Mouse (Mus musculus): ENCODE measurements around the gene Srgap1.

Srgap1 gene

DNA sequence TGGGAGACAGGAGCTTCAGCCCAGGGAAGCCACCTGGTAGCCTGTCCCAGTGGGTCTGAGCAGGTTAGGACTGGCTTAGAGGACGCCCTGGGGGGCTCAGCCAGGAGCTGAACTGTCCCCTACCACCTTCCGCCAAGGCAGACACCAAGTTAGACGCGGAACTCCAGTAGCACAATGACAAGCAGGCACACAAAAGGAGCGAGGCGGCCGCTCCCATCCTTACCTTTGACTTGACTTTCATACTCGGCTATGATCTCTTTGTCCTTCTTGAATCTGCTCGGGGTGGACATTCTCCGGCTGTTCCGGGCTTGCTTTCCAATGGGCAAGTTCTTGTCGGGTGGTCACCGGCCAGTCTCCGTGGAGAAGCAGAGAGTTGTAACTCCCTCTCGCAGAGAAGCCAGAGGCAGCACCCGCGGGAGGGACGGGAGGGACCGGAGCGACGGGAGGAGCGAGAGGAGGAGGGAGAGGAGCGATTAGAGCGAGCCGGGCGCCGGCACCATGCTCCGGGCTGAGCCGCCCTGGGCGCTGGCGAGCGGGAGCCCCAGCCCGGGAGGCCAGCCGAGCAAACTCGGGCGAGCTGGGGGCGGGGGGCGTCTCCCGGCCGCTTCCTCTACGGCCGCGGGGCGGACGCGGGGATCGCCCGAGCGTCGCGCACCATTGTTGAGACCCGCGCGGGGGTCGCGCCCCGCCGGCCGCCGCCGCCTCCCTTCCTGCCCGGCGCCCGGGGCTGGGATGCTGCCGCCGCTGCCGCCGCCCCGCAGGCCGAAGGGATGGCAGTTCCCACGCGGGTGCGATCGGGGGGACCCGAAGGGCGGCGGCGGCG is at the start of gene Srgap1:
Srgap1 (minus strand) TSS at position 412 of the 823 bp plus-strand sequence.
- no peak for DNase-seq (ENCODE audit: low spot score)

DNA sequence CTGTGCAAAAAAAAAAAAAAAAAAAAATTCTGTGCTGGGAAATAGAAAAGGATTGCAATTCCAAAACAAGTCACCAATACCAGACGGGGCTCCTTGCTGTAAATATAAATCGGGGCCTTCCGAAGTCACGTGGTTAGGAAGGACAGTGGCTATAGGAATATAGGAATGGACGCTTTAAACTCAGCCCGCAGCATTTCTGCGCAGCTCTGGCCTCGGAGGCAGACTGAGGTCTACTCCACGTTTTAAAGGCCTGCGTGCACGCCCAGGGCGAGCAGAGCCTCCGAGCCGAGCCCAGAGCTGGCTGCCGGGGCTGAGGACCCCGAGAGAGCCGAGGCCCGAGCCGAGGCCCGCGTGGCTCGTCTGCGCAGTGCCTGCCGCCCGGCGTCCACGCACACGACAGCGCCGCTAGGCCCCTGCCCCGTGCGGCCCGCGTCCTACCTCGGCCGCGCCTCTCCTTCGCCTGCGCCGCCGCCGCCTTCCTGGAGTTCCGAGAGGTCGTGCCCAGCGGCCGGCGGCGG is 49.4 kb upstream of the Srgap1 start:
- no peak for DNase-seq (ENCODE audit: low spot score)

DNA sequence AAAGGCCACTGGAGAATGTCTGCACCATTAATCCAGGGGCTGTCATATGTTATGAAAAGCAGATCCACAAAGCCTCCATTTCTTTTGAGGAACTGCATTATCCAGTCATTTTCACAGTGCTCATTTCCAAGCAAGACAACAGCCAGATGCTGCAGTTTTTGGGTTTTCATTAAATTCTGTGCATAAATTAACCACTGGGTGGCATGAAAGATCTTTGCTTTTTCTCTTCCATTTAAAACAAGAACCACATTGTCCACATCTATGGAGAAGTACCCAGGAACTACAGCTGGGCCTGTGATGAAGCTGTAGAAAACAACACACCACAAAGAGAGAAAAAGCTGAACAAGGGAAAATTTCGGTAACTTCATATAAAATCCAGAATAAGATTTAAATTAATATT is 43.4 kb upstream of the Srgap1 start:
- DNase-seq (ENCODE audit: low spot score): no peak

- DNase-seq (ENCODE audit: low spot score): no peak
Observed at GRCm38 (mm10) chr10:122081352-122081751, 34.2 kb upstream of the Srgap1 start.

DNA sequence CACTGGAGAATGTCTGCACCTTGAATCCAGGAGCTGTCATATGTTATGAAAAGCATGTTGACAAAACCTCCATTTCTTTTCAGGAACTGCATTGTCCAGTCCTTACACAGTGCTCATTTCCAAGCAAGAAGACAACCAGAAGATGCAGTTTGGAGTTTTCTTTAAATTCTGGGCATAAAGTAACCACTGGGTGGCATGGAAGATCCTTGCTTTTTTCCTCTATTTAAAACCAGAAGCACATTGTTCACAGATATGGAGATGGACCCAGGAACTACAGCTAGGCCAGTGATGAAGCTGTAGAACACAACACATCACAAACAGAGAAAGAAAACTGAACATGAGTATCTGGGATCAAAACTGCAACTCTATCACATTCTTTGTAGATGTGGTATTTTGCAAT is 22.0 kb upstream of the Srgap1 start:
- DNase-seq (ENCODE audit: low spot score): no peak

GRCm38 (mm10) chr10:122055826-122056225 is 8.7 kb upstream of the Srgap1 start:
- no peak for DNase-seq (ENCODE audit: low spot score)

DNA sequence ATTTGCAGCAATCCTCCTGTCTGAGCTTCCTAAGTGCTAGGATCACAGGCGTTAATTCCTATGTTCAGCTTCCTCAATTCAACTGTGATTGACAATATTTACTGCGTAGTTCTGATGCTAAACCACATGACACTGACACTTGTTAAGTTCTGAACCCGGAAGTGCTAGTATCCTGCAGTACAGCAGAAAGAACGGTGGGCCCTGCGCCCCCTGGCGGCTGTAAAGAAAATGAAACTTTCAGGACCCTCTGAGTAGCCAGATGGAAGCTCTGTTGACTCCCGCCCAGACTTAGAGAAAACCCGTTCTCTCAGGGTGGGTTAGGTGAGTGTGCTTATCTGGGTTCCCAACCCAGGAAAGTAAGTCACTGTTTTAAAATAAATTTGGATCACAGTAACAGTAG is 7.4 kb upstream of the Srgap1 start:
- DNase-seq (ENCODE audit: low spot score): no peak

DNA sequence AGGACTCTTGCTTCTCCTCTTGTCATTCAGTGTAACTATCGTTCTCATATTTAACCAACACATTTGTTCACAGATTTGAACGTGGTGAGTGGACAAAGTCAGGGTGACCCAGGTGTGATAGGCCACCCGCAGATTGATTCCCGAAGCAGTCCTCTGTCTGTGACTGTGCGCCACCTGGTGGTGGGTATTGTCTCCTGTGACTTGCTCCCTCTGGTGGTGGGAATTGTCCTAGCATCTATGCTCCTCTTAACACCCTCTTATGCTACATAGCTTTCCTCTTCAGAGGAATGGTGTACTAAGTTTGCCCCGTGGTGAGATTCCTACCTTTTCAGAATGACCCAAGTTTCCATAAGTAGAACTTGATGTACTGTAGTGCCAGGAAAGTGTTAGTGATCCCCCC is 4.7 kb upstream of the Srgap1 start:
- DNase-seq (ENCODE audit: low spot score): peak; percentile 94

DNA sequence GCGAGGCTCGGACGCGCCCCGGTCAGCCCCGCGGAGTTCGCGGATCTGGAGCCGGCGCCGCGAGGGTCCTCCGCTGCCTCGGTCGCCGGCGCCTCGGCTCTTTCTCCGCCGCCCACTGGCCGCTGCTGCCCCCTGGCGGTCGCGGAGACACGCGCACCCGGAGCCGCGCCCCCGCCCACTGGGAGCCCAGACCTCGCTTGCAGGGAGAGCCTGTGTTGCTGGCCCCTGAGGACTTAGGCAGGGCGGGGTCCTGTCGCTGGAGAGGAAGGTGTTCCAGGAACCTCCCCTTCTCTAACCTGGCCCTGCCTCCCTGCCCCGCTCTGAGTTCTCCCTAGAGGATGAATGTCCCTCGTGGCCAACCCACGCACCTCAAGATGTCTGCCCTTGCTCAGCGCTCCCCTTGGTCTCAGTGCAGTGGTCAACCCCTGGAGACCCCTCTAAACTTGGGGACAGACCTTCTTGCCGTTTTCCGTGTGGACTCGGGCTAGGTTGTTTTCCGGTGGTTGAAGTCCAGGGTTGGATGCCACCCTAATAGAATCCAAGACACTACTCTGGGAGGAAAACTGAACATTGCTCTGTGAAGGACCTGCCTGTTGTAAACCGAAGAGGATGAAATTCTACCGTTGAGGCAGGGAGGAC is 731 bp upstream of the Srgap1 start:
- no peak for DNase-seq (ENCODE audit: low spot score)

DNA sequence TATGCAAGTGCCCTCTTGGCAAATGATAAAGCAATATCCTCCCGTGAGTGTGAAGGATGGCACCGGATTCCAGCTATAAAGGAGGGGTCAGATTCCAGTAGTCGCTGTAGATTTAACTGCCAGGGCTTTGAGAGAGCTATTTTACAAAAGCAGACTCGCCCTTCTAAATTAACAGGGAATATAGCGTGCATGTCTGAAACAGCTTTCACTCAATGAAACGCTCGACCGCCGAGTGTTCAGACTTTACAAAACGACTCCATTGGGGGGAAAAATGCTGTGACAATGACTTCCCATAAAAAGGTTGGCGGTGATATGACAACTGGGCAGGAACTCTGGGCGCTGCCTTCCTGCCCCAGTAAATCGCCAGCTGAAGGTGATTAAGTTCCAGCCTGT is 608 bp downstream of the Srgap1 start:
- DNase-seq (ENCODE audit: low spot score): no peak

DNA sequence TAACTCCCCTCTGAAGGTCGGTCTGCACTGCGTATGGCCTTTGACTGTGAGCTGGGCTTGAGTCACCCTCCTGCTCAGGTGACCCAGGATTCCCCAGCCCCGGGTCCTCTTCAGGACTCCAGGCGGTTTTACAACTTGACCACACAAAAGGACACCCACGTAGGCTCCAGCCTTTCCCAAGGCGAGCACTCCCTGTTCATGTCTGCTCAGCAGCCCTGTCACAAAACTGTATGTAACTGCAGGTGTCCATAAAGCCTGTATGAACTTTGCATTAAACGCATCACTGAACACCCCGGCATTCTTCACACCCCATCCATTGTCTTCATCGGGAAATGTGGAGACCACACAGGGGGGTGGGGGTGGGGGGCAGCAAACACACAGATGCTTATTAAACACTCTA is 1.2 kb downstream of the Srgap1 start:
- DNase-seq (ENCODE audit: low spot score): no peak

DNA sequence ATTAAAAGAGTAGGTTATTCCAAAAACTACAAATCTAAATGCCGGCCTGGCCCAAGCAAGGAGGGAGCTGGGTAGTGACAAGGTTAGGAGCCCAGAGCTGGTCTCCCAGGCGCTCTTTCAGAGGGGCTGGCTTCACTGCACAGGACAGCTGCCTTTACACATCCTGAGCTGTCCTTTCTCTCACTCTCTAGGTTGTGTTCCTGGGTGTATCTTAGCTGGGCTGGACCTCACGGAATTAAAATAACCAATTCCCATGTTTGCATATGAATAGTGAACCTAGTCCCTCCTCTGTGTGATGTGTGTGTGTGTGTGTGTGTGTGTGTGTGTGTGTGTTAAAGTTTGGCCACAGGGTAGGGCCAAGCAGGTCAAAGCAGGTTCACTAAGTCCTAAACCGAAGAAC is 2.2 kb downstream of the Srgap1 start:
- DNase-seq (ENCODE audit: low spot score): no peak

DNA sequence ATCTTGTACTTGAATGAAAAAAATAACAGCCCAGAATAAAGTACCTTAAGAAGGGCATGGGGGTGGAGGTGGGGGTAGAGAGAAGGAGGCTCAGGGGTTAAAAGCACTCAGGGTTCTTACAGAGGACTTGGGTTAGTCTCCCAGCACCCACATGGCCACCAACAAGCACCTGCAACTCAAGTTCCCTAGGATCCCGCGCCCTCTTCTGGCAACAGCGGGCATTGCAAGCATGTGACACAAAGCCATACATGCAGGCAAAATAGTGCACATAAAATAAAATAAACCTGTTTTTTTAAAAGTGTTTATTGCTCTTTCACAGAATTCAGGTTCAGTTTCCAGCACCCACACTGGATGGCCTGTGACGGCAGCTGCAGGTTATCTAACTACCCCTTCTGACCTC is 6.7 kb downstream of the Srgap1 start:
- no peak for DNase-seq (ENCODE audit: low spot score)

GRCm38 (mm10) chr10:122039566-122039965 is 7.5 kb downstream of the Srgap1 start:
- no peak for DNase-seq (ENCODE audit: low spot score)

- no peak for DNase-seq (ENCODE audit: low spot score)
Observed at GRCm38 (mm10) chr10:122038554-122038953, 8.6 kb downstream of the Srgap1 start.

DNA sequence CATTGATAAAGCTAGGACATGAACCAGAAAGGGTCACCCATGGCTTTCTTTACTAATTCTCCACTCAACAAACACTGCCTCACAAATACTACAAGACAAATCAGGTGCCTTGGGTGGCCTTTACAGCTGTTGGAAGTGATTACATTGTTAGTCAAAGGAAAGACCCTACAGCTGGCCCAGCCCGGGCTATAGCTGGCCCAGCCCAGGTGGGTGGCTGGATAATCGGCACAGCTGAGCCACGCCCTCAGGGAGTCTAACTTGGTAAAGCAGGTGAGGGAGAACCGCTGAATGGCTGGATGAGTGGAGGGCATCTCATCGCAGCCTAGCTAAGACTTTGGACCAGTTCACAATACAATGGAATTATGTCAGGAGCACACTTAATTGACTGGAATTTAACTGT is 13.8 kb downstream of the Srgap1 start:
- no peak for DNase-seq (ENCODE audit: low spot score)

- no peak for DNase-seq (ENCODE audit: low spot score)
Observed at GRCm38 (mm10) chr10:122030420-122030819, 16.7 kb downstream of the Srgap1 start.

DNA sequence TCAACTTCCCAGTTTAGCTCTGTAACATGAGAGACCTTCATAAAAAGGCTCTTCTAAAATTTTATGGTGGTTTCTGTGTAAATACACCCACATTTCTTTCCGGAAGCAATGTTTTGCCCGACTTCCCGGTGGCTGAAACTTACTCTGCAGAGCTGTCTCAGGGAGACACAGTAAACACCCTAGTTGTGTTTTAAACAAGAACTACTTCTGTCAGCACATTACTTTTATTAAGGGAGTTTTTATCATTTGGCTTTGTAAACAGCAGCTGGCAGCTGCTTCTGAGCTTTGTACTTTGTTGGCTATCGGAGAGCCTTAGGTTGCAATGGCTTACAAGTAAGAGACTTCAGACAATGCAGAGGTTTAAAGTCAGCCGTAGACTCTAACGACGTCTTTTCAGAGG is 17.4 kb downstream of the Srgap1 start:
- no peak for DNase-seq (ENCODE audit: low spot score)

DNA sequence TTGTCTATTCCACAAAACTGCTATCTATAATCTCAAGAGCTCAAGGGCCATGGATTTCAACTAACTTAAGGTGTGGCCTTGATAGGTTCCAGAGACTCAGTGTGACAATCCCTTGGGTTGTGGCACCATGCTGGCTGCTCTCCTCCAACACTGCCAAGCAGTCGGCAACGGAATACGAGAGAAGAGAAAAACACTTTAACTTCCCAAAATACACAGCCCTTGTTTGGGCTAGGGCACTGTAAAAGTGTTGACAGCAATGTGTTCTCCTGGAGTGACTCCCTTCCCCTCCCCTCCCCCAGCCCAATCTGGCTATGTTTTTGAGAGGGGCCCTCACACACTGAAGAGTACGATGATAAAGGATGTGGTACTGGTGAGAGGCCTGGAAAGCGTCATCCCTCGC is 21.9 kb downstream of the Srgap1 start:
- no peak for DNase-seq (ENCODE audit: low spot score)

DNA sequence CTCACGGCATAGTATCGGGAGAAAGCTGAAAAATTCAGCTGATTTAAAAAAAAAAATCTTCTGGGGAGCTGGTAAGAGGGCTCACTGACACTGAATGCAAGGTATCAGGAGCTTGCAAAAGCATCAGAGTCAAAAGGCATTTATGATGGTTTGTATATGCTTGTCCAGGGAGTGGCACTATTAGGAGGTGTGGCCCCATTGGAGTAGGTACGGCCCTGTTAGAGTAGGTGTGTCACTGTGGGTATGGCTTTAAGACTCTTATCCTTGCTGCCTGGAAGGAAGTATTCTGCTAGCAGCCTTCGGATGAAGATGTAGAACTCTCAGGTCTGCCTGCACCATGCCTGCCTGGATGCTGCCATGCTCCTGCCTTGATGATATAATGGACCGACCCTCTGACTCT is 26.2 kb downstream of the Srgap1 start:
- DNase-seq (ENCODE audit: low spot score): no peak

DNA sequence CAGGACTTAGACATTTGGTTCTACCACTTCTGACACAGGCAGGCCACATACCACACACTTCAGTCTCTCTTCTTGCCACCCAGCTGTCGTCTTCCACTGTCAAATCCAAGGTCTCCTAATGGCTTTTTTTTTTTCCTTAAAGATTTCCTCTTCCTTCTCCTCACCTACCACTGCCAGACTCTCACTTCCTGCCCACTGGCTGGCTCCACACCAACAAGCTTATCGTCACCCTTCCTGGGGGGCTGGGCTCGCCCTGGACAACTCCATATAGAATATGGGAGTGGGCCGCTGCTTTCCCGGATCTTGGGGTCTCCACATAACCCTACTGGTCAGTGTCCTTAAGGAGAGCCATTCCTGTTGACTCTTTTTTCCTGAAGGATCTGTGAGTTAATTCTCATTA is 26.9 kb downstream of the Srgap1 start:
- DNase-seq (ENCODE audit: low spot score): no peak

DNA sequence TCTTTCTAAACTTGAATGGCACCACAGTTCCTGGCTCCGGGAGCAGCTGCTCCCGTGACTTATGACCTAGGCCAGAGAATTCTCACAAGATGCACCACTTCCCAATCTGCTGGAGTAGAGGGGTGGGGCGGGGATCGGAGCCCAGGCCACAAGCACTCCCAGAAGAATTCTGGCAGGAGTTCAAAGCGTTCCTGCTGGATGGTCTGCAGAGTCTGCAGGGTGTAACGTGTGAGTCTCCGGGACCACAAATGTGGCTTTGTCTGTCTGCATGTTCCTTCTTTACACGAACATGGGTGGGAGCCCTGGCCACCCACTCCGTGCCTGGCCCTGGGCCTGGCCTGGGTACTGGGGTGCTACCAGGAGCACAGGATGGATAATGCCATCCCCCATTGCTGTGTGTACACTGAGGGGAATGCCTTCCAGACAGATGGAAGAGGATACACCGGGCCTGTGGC is 28.5 kb downstream of the Srgap1 start:
- no peak for DNase-seq (ENCODE audit: low spot score)

GRCm38 (mm10) chr10:122017743-122018142 is 29.4 kb downstream of the Srgap1 start:
- no peak for DNase-seq (ENCODE audit: low spot score)

- DNase-seq (ENCODE audit: low spot score): no peak
Observed at GRCm38 (mm10) chr10:122017063-122017462, 30.1 kb downstream of the Srgap1 start.
